Mouse (Mus musculus) bone marrow macrophage, adult 2 months (primary cell): ENCODE measurements at regions not wholly inside any gene's neighbourhood (a gene's known extent, or its start where the extent isn't known, plus 50 kb on each side); places are given as distances from the start of the nearest gene placed in this dataset.

Source experiments
- H3K27ac ChIP-seq: 2 replicates; pipeline ENCODE4 v1.5.1; 2012; ENCODE audit warnings: low read depth, low read length; ENCODE audit not compliant: insufficient read depth
- H3K4me1 ChIP-seq: 2 replicates; pipeline ENCODE4 v1.6.1; 2012; ENCODE audit warnings: low read length; ENCODE audit not compliant: control insufficient read depth, insufficient read depth
- H3K4me3 ChIP-seq: 2 replicates; pipeline ENCODE4 v1.5.1; 2012; ENCODE audit warnings: mild to moderate bottlenecking, low read length, moderate library complexity; ENCODE audit not compliant: insufficient read depth
- CTCF ChIP-seq: IDR thresholded peaks from 2 replicates; pipeline ENCODE4 v1.5.1; 2012; ENCODE audit warnings: low read depth, mild to moderate bottlenecking, low read length, moderate library complexity
- POLR2A ChIP-seq: IDR thresholded peaks from 2 replicates; pipeline ENCODE4 v1.6.1; 2012; ENCODE audit warnings: mild to moderate bottlenecking, low read depth, low read length, borderline replicate concordance

DNA sequence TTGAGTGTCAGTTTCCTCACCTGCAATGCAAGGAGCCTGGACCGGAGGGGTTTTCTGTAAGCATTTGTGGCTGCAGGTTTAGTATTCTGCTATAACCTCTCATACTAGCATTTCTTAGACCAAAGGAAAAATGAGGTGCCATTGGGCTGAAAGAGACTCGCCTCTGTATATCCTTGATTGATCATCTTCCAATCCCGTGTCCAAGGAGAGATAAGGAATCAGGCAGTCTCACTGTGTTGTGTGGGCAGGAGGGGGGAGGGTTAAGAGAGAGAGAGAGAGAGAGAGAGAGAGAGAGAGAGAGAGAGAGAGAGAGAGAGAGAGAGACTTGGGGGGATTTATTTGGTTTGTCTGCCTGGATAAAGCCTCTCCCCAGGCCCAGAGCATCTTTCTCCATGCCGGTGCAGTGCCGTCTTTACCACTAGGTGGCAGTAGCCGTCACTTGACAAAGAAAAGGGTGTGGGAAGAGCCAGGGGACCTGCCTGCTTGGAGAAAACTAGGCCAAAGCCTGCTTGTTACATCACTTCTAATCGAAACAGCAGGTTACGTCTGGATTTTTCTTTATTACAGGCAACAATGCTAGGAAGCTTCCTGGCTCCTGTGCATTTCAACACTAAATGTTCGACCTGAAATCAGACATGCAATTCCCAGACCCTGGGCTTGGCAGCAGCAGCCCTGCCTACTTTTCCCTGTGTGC, 56.1 kb upstream of the Ces5a start:
- no peaks in the 10 kb centered on the region for H3K4me1 ChIP-seq
- TF ChIP-seq CTCF: peak; percentile 62
- no peak for TF ChIP-seq POLR2A
- H3K27ac ChIP-seq: no peak overlapping the region
- H3K4me3 ChIP-seq: no peak overlapping the region

DNA sequence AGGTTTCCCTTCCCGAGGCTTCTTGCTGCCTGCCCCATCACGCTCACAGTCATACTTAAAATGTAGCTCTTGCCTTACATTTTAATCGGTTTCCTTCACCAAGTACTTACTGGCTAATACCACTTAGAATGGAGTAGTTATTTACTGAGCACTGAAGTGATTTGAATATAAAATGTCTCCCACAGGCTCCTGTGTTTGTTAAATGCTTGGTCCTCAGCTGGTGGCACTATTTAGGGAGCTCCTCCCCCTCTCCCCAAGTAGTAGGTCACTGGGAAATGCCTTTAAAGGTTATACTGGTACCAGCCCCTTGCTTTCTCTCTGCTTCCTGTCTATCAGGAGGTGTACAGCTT, 56.6 kb upstream of the Ces5a start:
- no peak for TF ChIP-seq POLR2A
- no peak for TF ChIP-seq CTCF
- no peak overlapping the region for H3K4me3 ChIP-seq
- H3K27ac ChIP-seq: no peak overlapping the region
- H3K4me1 ChIP-seq: no peaks in the 10 kb centered on the region

- H3K4me3 ChIP-seq: no peak overlapping the region
- no peak overlapping the region for H3K27ac ChIP-seq
- TF ChIP-seq POLR2A (no peak), CTCF (no peak)
- H3K4me1 ChIP-seq: no peaks in the 10 kb centered on the region
These were observed 63.0 kb upstream of the Ces5a start for GRCm38 (mm10) chr8:93598613-93599121.

GRCm38 (mm10) chr8:93599306-93599705, 63.7 kb upstream of the Ces5a start:
- Histone ChIP-seq H3K4me3 (no peak overlapping the region), H3K4me1 (no peaks in the 10 kb centered on the region), H3K27ac (no peak overlapping the region)
- TF ChIP-seq POLR2A: no peak
- TF ChIP-seq CTCF: no peak

DNA sequence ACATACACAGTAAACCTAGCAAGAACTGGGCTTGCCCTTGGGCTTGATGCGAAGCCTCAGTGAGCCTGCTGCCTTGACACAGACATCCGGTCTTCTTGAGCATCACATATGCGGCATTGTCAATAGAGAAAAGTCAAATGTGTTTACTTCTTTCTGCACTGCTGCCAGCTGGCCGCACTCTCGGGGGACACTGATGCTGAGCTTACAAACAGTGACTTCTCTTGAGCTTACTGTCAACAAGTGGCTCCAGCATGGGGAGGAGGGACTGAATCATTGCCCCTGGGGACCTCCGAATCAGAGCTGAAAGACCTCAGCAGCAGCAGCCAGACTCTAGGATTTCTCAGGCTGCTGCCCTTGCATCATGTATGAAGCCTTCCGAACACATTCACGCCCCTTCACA, 64.1 kb upstream of the Ces5a start:
- Histone ChIP-seq H3K4me1 (no peaks in the 10 kb centered on the region), H3K4me3 (no peak overlapping the region), H3K27ac (no peak overlapping the region)
- TF ChIP-seq CTCF (no peak), POLR2A (no peak)

GRCm38 (mm10) chr8:93626807-93627526, 91.3 kb upstream of the Ces5a start:
- no peak for TF ChIP-seq POLR2A
- TF ChIP-seq CTCF: no peak
- Histone ChIP-seq H3K4me3 (no peak overlapping the region), H3K27ac (no peak overlapping the region), H3K4me1 (no peaks in the 10 kb centered on the region)

GRCm38 (mm10) chr8:93627626-93628025, 92.0 kb upstream of the Ces5a start:
- TF ChIP-seq POLR2A (no peak), CTCF (no peak)

GRCm38 (mm10) chr8:93632896-93633295, 97.3 kb upstream of the Ces5a start:
- TF ChIP-seq POLR2A (no peak), CTCF (no peak)
- no peaks in the 10 kb centered on the region for H3K4me1 ChIP-seq

More at GRCm38 (mm10) chr8:93627626-93628025, 92.0 kb upstream of the Ces5a start:
- no peaks in the 10 kb centered on the region for H3K4me1 ChIP-seq
- H3K27ac ChIP-seq: no peak overlapping the region
- no peak overlapping the region for H3K4me3 ChIP-seq

DNA sequence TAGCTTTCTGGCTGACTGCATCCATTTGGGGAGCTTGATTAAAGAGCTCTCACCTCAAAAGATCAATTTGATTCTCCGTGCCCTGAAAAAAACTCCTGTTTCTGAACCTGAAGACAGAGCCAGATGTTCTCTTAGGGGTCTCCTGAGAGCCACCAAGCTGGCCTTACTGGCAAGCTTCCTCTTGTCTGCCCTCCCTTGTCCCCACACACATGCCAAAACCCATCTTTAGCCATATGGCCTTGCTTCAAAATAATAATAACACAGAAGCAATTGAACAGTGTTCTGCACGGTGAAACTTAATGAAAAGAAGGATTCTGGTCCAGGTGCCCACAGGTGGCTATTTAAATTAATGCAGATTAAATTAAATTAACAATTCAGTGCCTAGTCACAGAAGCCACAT, 107.1 kb upstream of the Ces5a start:
- H3K4me3 ChIP-seq: no peak overlapping the region
- no peak for TF ChIP-seq CTCF
- TF ChIP-seq POLR2A: no peak
- no peak overlapping the region for H3K27ac ChIP-seq
- H3K4me1 ChIP-seq: no peaks in the 10 kb centered on the region

More at GRCm38 (mm10) chr8:93632896-93633295, 97.3 kb upstream of the Ces5a start:
- Histone ChIP-seq H3K27ac (no peak overlapping the region), H3K4me3 (no peak overlapping the region)

DNA sequence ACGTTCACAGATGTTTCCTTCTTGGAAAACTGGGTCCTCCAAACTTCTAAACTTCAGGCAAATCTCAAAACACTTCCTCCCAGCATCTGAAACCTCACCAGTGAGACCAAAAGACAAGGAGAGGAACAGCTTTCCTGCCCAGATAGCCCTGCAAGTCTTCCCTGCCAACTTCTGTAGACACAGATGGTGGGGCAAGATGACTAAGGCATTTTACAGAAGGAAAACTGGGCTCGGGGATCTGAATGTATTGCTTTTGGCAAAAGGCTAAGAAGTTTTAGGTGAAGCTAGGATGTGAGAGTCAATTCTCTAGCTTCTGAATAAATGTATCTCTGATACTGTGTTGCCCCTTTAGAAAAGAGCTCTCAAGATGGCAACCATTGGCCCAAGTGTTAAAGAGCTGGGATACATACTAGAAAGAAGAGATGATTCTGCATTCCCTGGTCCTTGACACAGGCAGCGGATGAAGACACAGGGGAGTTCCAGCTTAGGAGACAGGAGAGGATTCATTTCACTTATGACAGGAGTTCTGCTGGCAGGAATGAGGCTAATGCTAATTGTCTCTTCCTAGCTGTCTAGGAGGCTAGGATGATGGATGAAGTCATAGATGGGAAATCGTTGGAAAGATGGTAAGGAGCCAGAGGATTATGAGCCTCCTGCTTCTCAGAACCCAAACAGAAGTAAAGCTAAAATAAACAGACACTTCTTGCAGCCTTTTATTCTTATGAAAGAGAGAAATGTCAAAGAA, 108.0 kb upstream of the Ces5a start:
- H3K27ac ChIP-seq: no peak overlapping the region
- TF ChIP-seq CTCF (no peak), POLR2A (no peak)
- no peak overlapping the region for H3K4me3 ChIP-seq
- no peaks in the 10 kb centered on the region for H3K4me1 ChIP-seq
